Mouse (Mus musculus) megakaryocyte, embryonic 14.5 days (primary cell): ENCODE measurements at regions not wholly inside any gene's neighbourhood (a gene's known extent, or its start where the extent isn't known, plus 50 kb on each side); places are given as distances from the start of the nearest gene placed in this dataset.

ENCODE experiments used
- FLI1 ChIP-seq: IDR thresholded peaks from 2 replicates; pipeline ENCODE4 v1.6.1; 2012; ENCODE audit warnings: low read length, inconsistent platforms, mixed read lengths
- GATA1 ChIP-seq: IDR thresholded peaks from 3 replicates; pipeline ENCODE4 v1.6.1; 2012; ENCODE audit warnings: mixed read lengths, low read length, inconsistent platforms, borderline replicate concordance

DNA sequence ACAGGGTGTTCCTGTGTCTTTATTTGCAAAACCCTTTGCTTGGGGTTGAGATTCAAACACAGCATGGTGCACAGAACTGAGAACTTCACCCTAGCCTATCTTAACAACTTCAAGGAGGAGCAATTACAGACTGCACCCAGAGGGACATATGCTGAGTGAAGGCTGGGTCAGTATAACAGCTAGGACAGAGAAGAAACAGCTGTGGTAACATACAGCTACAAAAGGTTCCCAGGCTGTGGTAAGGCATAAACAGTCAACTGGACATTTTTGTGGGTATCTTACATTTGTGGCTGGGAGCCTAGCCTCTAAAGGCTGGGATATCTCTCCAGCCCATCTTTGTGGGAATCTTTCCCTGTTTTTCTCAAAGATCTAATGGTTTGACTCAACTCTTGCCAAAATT is 154.5 kb upstream of the Xylt1 start:
- TF ChIP-seq GATA1 (no peak), FLI1 (no peak)
